Mouse (Mus musculus) forebrain, embryonic 15.5 days (tissue): Measurements from ENCODE around the gene Arih2. TPM values are rescaled to one million over a fixed set of nuclear protein-coding genes. Genes with fewer than 3 reads are reported as not detected.

Source experiments
- ATAC-seq: fragments of 200-750 bp; cut with Nextera tagmentation; replicated peaks from 2 replicates; pipeline ENCODE4 v1.8.0; 2017; ENCODE audit warnings: mild to moderate bottlenecking, moderate TSS enrichment, moderate library complexity
- H3K27ac ChIP-seq: fragments of 300-500 bp; sonication (generic); replicated peaks from 2 replicates; pipeline ENCODE4 v1.5.1; 2015; ENCODE audit warnings: mild to moderate bottlenecking, inconsistent platforms
- H3K27me3 ChIP-seq: fragments of 300-500 bp; sonication (generic); 2 replicates; pipeline ENCODE4 v1.6.1; 2015; ENCODE audit warnings: inconsistent platforms
- H3K36me3 ChIP-seq: fragments of 300-500 bp; sonication (generic); 2 replicates; pipeline ENCODE4 v1.6.1; 2015; ENCODE audit warnings: mild to moderate bottlenecking, inconsistent platforms
- H3K4me1 ChIP-seq: fragments of 300-500 bp; sonication (generic); 2 replicates; pipeline ENCODE4 v1.6.1; 2015; ENCODE audit warnings: inconsistent platforms
- H3K4me2 ChIP-seq: fragments of 300-500 bp; sonication (generic); replicated peaks from 2 replicates; pipeline ENCODE4 v1.6.1; 2015; ENCODE audit warnings: mild to moderate bottlenecking, inconsistent platforms
- H3K4me3 ChIP-seq: fragments of 300-500 bp; sonication (generic); 2 replicates; pipeline ENCODE4 v1.5.1; 2015; ENCODE audit warnings: mild to moderate bottlenecking, inconsistent platforms
- H3K9ac ChIP-seq: fragments of 300-500 bp; sonication (generic); replicated peaks from 2 replicates; pipeline ENCODE4 v1.6.1; 2015; ENCODE audit warnings: mild to moderate bottlenecking, inconsistent platforms
- H3K9me3 ChIP-seq: fragments of 300-500 bp; sonication (generic); 2 replicates; pipeline ENCODE4 v1.6.1; 2016; ENCODE audit warnings: inconsistent platforms
- WGBS: fragments of 180-500 bp; shearing (Covaris S2); methylation state at CpG from one replicate; pipeline ENCODE4 v1.1.7; 2015; ENCODE audit warnings: mixed read lengths; 5-methylcytosine and 5-hydroxymethylcytosine counted together
- polyA plus RNA-seq: library from polyadenylated mRNA; unstranded; fragments of >200 nt; fragmentation: Nextera tagmentation; extraction: Ambion mirVana; gene quantifications from 2 replicates; pipeline ENCODE4 v1.2.1, GENCODE M21; 2015

Arih2 gene
- polyA plus RNA-seq, 1 experiment from 2014 or later = 60.8 TPM

- Histone ChIP-seq H3K4me2 (no peak overlapping the region), H3K9me3 (no peaks in the 10 kb centered on the region), H3K4me1 (peaks cover 14% of the 10 kb centered on the region), H3K36me3 (peaks cover 21% of the 10 kb centered on the region), H3K4me3 (no peak overlapping the region), H3K9ac (no peak overlapping the region), H3K27me3 (no peaks in the 10 kb centered on the region), H3K27ac (no peak overlapping the region)
- WGBS = 63% methylated on average over 2 of the region's 2 CpGs
- ATAC-seq = no peak
Measured at GRCm38 (mm10) chr9:108600011-108600410, 49.2 kb downstream of the Arih2 start.

- Histone ChIP-seq H3K9me3 (no peaks in the 10 kb centered on the region), H3K9ac (no peak overlapping the region), H3K4me1 (peaks cover 14% of the 10 kb centered on the region), H3K4me2 (no peak overlapping the region), H3K4me3 (no peak overlapping the region), H3K36me3 (peaks cover 12% of the 10 kb centered on the region), H3K27me3 (no peaks in the 10 kb centered on the region), H3K27ac (no peak overlapping the region)
- 83% methylated on average over 4 of the region's 4 CpGs for WGBS
- ATAC-seq = no peak
Measured at GRCm38 (mm10) chr9:108599021-108599566, 50.1 kb downstream of the Arih2 start.

- H3K4me3 ChIP-seq = peak within 1 kb of the TSS; percentile 68
- WGBS = under 1% methylated on average over 69 of the region's 69 CpGs
- peak within 1 kb of the TSS; percentile 61 for H3K27ac ChIP-seq
Measured at GRCm38 (mm10) chr9:108596998-108597764, 52.0 kb downstream of the Arih2 start, which contains the start of gene P4htm. TSS of gene P4htm (minus strand) at chr9:108597667.

GRCm38 (mm10) chr9:108594354-108594753 is 54.8 kb downstream of the Arih2 start:
- 87% methylated on average over 3 of the region's 3 CpGs for WGBS
- Histone ChIP-seq H3K4me2 (no peak overlapping the region), H3K9ac (no peak overlapping the region), H3K4me3 (no peak overlapping the region), H3K9me3 (no peaks in the 10 kb centered on the region), H3K4me1 (peaks cover 15% of the 10 kb centered on the region), H3K36me3 (no peaks in the 10 kb centered on the region), H3K27me3 (no peaks in the 10 kb centered on the region), H3K27ac (no peak overlapping the region)
- ATAC-seq = no peak

More at GRCm38 (mm10) chr9:108596998-108597764, 52.0 kb downstream of the Arih2 start, which contains the start of gene P4htm:
- Histone ChIP-seq H3K4me2 (peak within 1 kb of the TSS; percentile 93), H3K9ac (peak within 1 kb of the TSS; percentile 73), H3K27me3 (no peaks in the 10 kb centered on the region), H3K36me3 (no peaks in the 10 kb centered on the region), H3K9me3 (no peaks in the 10 kb centered on the region), H3K4me1 (peaks cover 14% of the 10 kb centered on the region)
- ATAC-seq = peak; percentile 85

GRCm38 (mm10) chr9:108591462-108591861 is 57.7 kb downstream of the Arih2 start:
- Histone ChIP-seq H3K4me1 (peaks cover 33% of the 10 kb centered on the region), H3K9ac (no peak overlapping the region), H3K27me3 (no peaks in the 10 kb centered on the region), H3K4me3 (no peak overlapping the region), H3K36me3 (no peaks in the 10 kb centered on the region), H3K27ac (no peak overlapping the region), H3K4me2 (no peak overlapping the region), H3K9me3 (no peaks in the 10 kb centered on the region)
- WGBS = 65% methylated on average over 4 of the region's 4 CpGs
- no peak for ATAC-seq

GRCm38 (mm10) chr9:108589229-108589628 is 60.0 kb downstream of the Arih2 start:
- 74% methylated on average over 5 of the region's 5 CpGs for whole genome bisulfite sequencing

GRCm38 (mm10) chr9:108587571-108588180 is 61.5 kb downstream of the Arih2 start:
- Histone ChIP-seq H3K4me3 (peak overlapping the region; percentile 13), H3K9me3 (no peaks in the 10 kb centered on the region), H3K27me3 (no peaks in the 10 kb centered on the region), H3K9ac (peak overlapping the region; percentile 31; the same call in 1 of the 2 replicates), H3K27ac (peak overlapping the region; percentile 94), H3K36me3 (no peaks in the 10 kb centered on the region), H3K4me1 (peaks cover 30% of the 10 kb centered on the region), H3K4me2 (peak overlapping the region; percentile 46)
- ATAC-seq = peak; percentile 97
- under 1% methylated on average over 14 of the region's 14 CpGs for WGBS

More at GRCm38 (mm10) chr9:108589229-108589628, 60.0 kb downstream of the Arih2 start:
- Histone ChIP-seq H3K27ac (peak overlapping the region; percentile 94), H3K9me3 (no peaks in the 10 kb centered on the region), H3K27me3 (no peaks in the 10 kb centered on the region), H3K4me3 (no peak overlapping the region), H3K4me1 (peaks cover 30% of the 10 kb centered on the region), H3K9ac (no peak overlapping the region), H3K4me2 (no peak overlapping the region), H3K36me3 (no peaks in the 10 kb centered on the region)
- no peak for ATAC-seq

- Histone ChIP-seq H3K36me3 (peaks cover 6% of the 10 kb centered on the region), H3K9ac (peak overlapping the region; percentile 75), H3K4me2 (peak overlapping the region; percentile 62), H3K9me3 (no peaks in the 10 kb centered on the region), H3K4me3 (peak overlapping the region; percentile 60), H3K27me3 (no peaks in the 10 kb centered on the region), H3K4me1 (peaks cover 46% of the 10 kb centered on the region), H3K27ac (peak overlapping the region; percentile 88)
- ATAC-seq = no peak
- WGBS = 73% methylated on average over 5 of the region's 5 CpGs
Measured at GRCm38 (mm10) chr9:108579344-108579690, 69.9 kb downstream of the Arih2 start.

GRCm38 (mm10) chr9:108578545-108579343 is 70.4 kb downstream of the Arih2 start, which contains the start of gene Wdr6:
TSS of gene Wdr6 (minus strand) at chr9:108578739.
- peak; percentile 97 for ATAC-seq
- Histone ChIP-seq H3K4me2 (peak within 1 kb of the TSS; percentile 62), H3K4me3 (peak within 1 kb of the TSS; percentile 60), H3K9me3 (no peaks in the 10 kb centered on the region), H3K4me1 (peaks cover 52% of the 10 kb centered on the region), H3K9ac (peak within 1 kb of the TSS; percentile 75), H3K27me3 (no peaks in the 10 kb centered on the region), H3K27ac (peak within 1 kb of the TSS; percentile 88), H3K36me3 (peaks cover 6% of the 10 kb centered on the region)
- 4% methylated on average over 51 of the region's 51 CpGs for WGBS

- Histone ChIP-seq H3K9ac (peak overlapping the region; percentile 75), H3K9me3 (no peaks in the 10 kb centered on the region), H3K27ac (peak overlapping the region; percentile 88), H3K4me2 (peak overlapping the region; percentile 62), H3K4me3 (peak overlapping the region; percentile 60), H3K27me3 (no peaks in the 10 kb centered on the region), H3K36me3 (peaks cover 12% of the 10 kb centered on the region), H3K4me1 (peaks cover 55% of the 10 kb centered on the region)
- peak; percentile 3; the same call in 1 of the 2 replicates for ATAC-seq
- under 1% methylated on average over 24 of the region's 24 CpGs for WGBS
Measured at GRCm38 (mm10) chr9:108577934-108578544, 71.1 kb downstream of the Arih2 start.

- Histone ChIP-seq H3K27ac (peak overlapping the region; percentile 88; the same call in 1 of the 2 replicates), H3K27me3 (no peaks in the 10 kb centered on the region), H3K9me3 (no peaks in the 10 kb centered on the region), H3K4me3 (peak overlapping the region; percentile 60), H3K9ac (peak overlapping the region; percentile 75), H3K36me3 (peaks cover 22% of the 10 kb centered on the region), H3K4me1 (peaks cover 55% of the 10 kb centered on the region), H3K4me2 (peak overlapping the region; percentile 62)
- WGBS = 41% methylated on average over 6 of the region's 6 CpGs
- no peak for ATAC-seq
Measured at GRCm38 (mm10) chr9:108577025-108577424, 72.2 kb downstream of the Arih2 start.
